Mouse (Mus musculus): ENCODE measurements around the gene Zfp362. TPM values are rescaled to one million over a fixed set of nuclear protein-coding genes. Genes with fewer than 3 reads are reported as not detected.

Zfp362 gene
- polyA plus RNA-seq, 1 experiment from 2014 or later, result 31.1 TPM

GRCm38 (mm10) chr4:128841259-128841658, 35.4 kb upstream of the Zfp362 start:
- Histone ChIP-seq H3K9ac (replicated peaks; ENCODE audit: low read length) (no peak overlapping the region), H3K4me3 (ENCODE audit: low read depth, low read length) (no peak overlapping the region), H3K27ac (replicated peaks; ENCODE audit: low read depth, low read length) (no peak overlapping the region), H3K4me2 (ENCODE audit: low read depth, low read length) (no peak overlapping the region), H3K9me3 (replicated peaks; ENCODE audit: control insufficient read depth, low read length) (no peaks in the 10 kb centered on the region), H3K4me1 (ENCODE audit: control insufficient read depth, insufficient read depth, low read length) (no peaks in the 10 kb centered on the region; the same call in 1 of the 2 replicates), H3K27me3 (ENCODE audit: control insufficient read depth, insufficient read depth, low read length) (no peaks in the 10 kb centered on the region), H3K36me3 (replicated peaks; ENCODE audit: control insufficient read depth, insufficient read depth, low read depth, low read length) (no peaks in the 10 kb centered on the region)
- DNase-seq (ENCODE audit: low spot score) (no peak), ATAC-seq (replicated peaks; ENCODE audit: insufficient number of reproducible peaks, low FRiP score, low TSS enrichment, low read depth) (no peak; the same call in 1 of the 2 replicates)
- 68% methylated on average over 8 of the region's 8 CpGs for WGBS

- Histone ChIP-seq H3K4me1 (ENCODE audit: control insufficient read depth, insufficient read depth, low read length) (no peaks in the 10 kb centered on the region; the same call in 1 of the 2 replicates), H3K27ac (replicated peaks; ENCODE audit: low read depth, low read length) (peak overlapping the region; percentile 29; the same call in 1 of the 2 replicates), H3K4me2 (ENCODE audit: low read depth, low read length) (no peak overlapping the region), H3K9ac (replicated peaks; ENCODE audit: low read length) (no peak overlapping the region), H3K9me3 (replicated peaks; ENCODE audit: control insufficient read depth, low read length) (no peaks in the 10 kb centered on the region), H3K27me3 (ENCODE audit: control insufficient read depth, insufficient read depth, low read length) (no peaks in the 10 kb centered on the region), H3K36me3 (replicated peaks; ENCODE audit: control insufficient read depth, insufficient read depth, low read depth, low read length) (no peaks in the 10 kb centered on the region), H3K4me3 (ENCODE audit: low read depth, low read length) (no peak overlapping the region)
- DNase-seq (ENCODE audit: low spot score) (peak; percentile 42), ATAC-seq (replicated peaks; ENCODE audit: insufficient number of reproducible peaks, low FRiP score, low TSS enrichment, low read depth) (0 out of 2 replicates have a peak, but pooled peaks have one; percentile 53)
- 15% methylated on average over 16 of the region's 16 CpGs for WGBS
Measured at GRCm38 (mm10) chr4:128839811-128840738, 34.2 kb upstream of the Zfp362 start.

GRCm38 (mm10) chr4:128838202-128838601, 32.4 kb upstream of the Zfp362 start:
- H3K27me3 ChIP-seq (ENCODE audit: control insufficient read depth, insufficient read depth, low read length), result no peaks in the 10 kb centered on the region
- H3K27ac ChIP-seq (replicated peaks; ENCODE audit: low read depth, low read length), result no peak overlapping the region
- H3K9ac ChIP-seq (replicated peaks; ENCODE audit: low read length), result no peak overlapping the region
- DNase-seq (ENCODE audit: low spot score) (no peak), ATAC-seq (replicated peaks; ENCODE audit: insufficient number of reproducible peaks, low FRiP score, low TSS enrichment, low read depth) (no peak)
- no peak overlapping the region for H3K4me3 ChIP-seq (ENCODE audit: low read depth, low read length)
- H3K4me2 ChIP-seq (ENCODE audit: low read depth, low read length), result no peak overlapping the region
- 53% methylated on average over 5 of the region's 5 CpGs for WGBS
- H3K4me1 ChIP-seq (ENCODE audit: control insufficient read depth, insufficient read depth, low read length), result no peaks in the 10 kb centered on the region; the same call in 1 of the 2 replicates
- H3K36me3 ChIP-seq (replicated peaks; ENCODE audit: control insufficient read depth, insufficient read depth, low read depth, low read length), result no peaks in the 10 kb centered on the region
- no peaks in the 10 kb centered on the region for H3K9me3 ChIP-seq (replicated peaks; ENCODE audit: control insufficient read depth, low read length)

GRCm38 (mm10) chr4:128824131-128824530, 18.3 kb upstream of the Zfp362 start:
- Histone ChIP-seq H3K36me3 (replicated peaks; ENCODE audit: control insufficient read depth, insufficient read depth, low read depth, low read length) (no peaks in the 10 kb centered on the region), H3K9ac (replicated peaks; ENCODE audit: low read length) (no peak overlapping the region), H3K4me3 (ENCODE audit: low read depth, low read length) (no peak overlapping the region), H3K27ac (replicated peaks; ENCODE audit: low read depth, low read length) (no peak overlapping the region), H3K4me2 (ENCODE audit: low read depth, low read length) (no peak overlapping the region), H3K27me3 (ENCODE audit: control insufficient read depth, insufficient read depth, low read length) (no peaks in the 10 kb centered on the region), H3K9me3 (replicated peaks; ENCODE audit: control insufficient read depth, low read length) (no peaks in the 10 kb centered on the region), H3K4me1 (ENCODE audit: control insufficient read depth, insufficient read depth, low read length) (no peaks in the 10 kb centered on the region)
- ATAC-seq (replicated peaks; ENCODE audit: insufficient number of reproducible peaks, low FRiP score, low TSS enrichment, low read depth) (no peak), DNase-seq (ENCODE audit: low spot score) (no peak)
- 63% methylated on average over 3 of the region's 3 CpGs for WGBS

GRCm38 (mm10) chr4:128820568-128820967, 14.7 kb upstream of the Zfp362 start:
- WGBS, result 61% methylated on average over 12 of the region's 12 CpGs
- no peaks in the 10 kb centered on the region for H3K36me3 ChIP-seq (replicated peaks; ENCODE audit: control insufficient read depth, insufficient read depth, low read depth, low read length)
- no peak for ATAC-seq (replicated peaks; ENCODE audit: insufficient number of reproducible peaks, low FRiP score, low TSS enrichment, low read depth)
- no peak overlapping the region for H3K4me3 ChIP-seq (ENCODE audit: low read depth, low read length)
- no peak overlapping the region for H3K9ac ChIP-seq (replicated peaks; ENCODE audit: low read length)
- H3K4me2 ChIP-seq (ENCODE audit: low read depth, low read length), result no peak overlapping the region
- no peaks in the 10 kb centered on the region for H3K4me1 ChIP-seq (ENCODE audit: control insufficient read depth, insufficient read depth, low read length)
- DNase-seq (ENCODE audit: low spot score), result no peak
- H3K9me3 ChIP-seq (replicated peaks; ENCODE audit: control insufficient read depth, low read length), result no peaks in the 10 kb centered on the region
- no peaks in the 10 kb centered on the region for H3K27me3 ChIP-seq (ENCODE audit: control insufficient read depth, insufficient read depth, low read length)
- no peak overlapping the region for H3K27ac ChIP-seq (replicated peaks; ENCODE audit: low read depth, low read length)

GRCm38 (mm10) chr4:128817011-128817410, 11.2 kb upstream of the Zfp362 start:
- 56% methylated on average over 7 of the region's 7 CpGs for WGBS

GRCm38 (mm10) chr4:128811382-128812056, 5.7 kb upstream of the Zfp362 start:
- Histone ChIP-seq H3K9me3 (replicated peaks; ENCODE audit: control insufficient read depth, low read length) (no peaks in the 10 kb centered on the region), H3K4me2 (ENCODE audit: low read depth, low read length) (peak overlapping the region; percentile 70), H3K4me3 (ENCODE audit: low read depth, low read length) (peak overlapping the region; percentile 51), H3K27me3 (ENCODE audit: control insufficient read depth, insufficient read depth, low read length) (no peaks in the 10 kb centered on the region), H3K4me1 (ENCODE audit: control insufficient read depth, insufficient read depth, low read length) (no peaks in the 10 kb centered on the region), H3K36me3 (replicated peaks; ENCODE audit: control insufficient read depth, insufficient read depth, low read depth, low read length) (no peaks in the 10 kb centered on the region), H3K9ac (replicated peaks; ENCODE audit: low read length) (peak overlapping the region; percentile 66), H3K27ac (replicated peaks; ENCODE audit: low read depth, low read length) (no peak overlapping the region)
- 17% methylated on average over 16 of the region's 16 CpGs for WGBS
- ATAC-seq (replicated peaks; ENCODE audit: insufficient number of reproducible peaks, low FRiP score, low TSS enrichment, low read depth), result peak; percentile 81
- DNase-seq (ENCODE audit: low spot score), result peak; percentile 92

More at GRCm38 (mm10) chr4:128817011-128817410, 11.2 kb upstream of the Zfp362 start:
- Histone ChIP-seq H3K9me3 (replicated peaks; ENCODE audit: control insufficient read depth, low read length) (no peaks in the 10 kb centered on the region), H3K27ac (replicated peaks; ENCODE audit: low read depth, low read length) (no peak overlapping the region), H3K4me2 (ENCODE audit: low read depth, low read length) (no peak overlapping the region), H3K9ac (replicated peaks; ENCODE audit: low read length) (no peak overlapping the region), H3K36me3 (replicated peaks; ENCODE audit: control insufficient read depth, insufficient read depth, low read depth, low read length) (no peaks in the 10 kb centered on the region), H3K27me3 (ENCODE audit: control insufficient read depth, insufficient read depth, low read length) (no peaks in the 10 kb centered on the region), H3K4me3 (ENCODE audit: low read depth, low read length) (no peak overlapping the region), H3K4me1 (ENCODE audit: control insufficient read depth, insufficient read depth, low read length) (no peaks in the 10 kb centered on the region)
- no peak for ATAC-seq (replicated peaks; ENCODE audit: insufficient number of reproducible peaks, low FRiP score, low TSS enrichment, low read depth)
- DNase-seq (ENCODE audit: low spot score), result no peak

GRCm38 (mm10) chr4:128806827-128807179, 958 bp upstream of the Zfp362 start:
- peak overlapping the region; percentile 98 for H3K27ac ChIP-seq (replicated peaks; ENCODE audit: low read depth, low read length)
- ATAC-seq (replicated peaks; ENCODE audit: insufficient number of reproducible peaks, low FRiP score, low TSS enrichment, low read depth), result peak; percentile 78
- 2% methylated on average over 15 of the region's 15 CpGs for WGBS
- no peaks in the 10 kb centered on the region for H3K27me3 ChIP-seq (ENCODE audit: control insufficient read depth, insufficient read depth, low read length)
- H3K4me1 ChIP-seq (ENCODE audit: control insufficient read depth, insufficient read depth, low read length), result peaks cover 12% of the 10 kb centered on the region
- DNase-seq (ENCODE audit: low spot score), result peak; percentile 80
- peak overlapping the region; percentile 95 for H3K4me2 ChIP-seq (ENCODE audit: low read depth, low read length)
- H3K4me3 ChIP-seq (ENCODE audit: low read depth, low read length), result peak overlapping the region; percentile 88
- H3K9ac ChIP-seq (replicated peaks; ENCODE audit: low read length), result peak overlapping the region; percentile 100
- H3K36me3 ChIP-seq (replicated peaks; ENCODE audit: control insufficient read depth, insufficient read depth, low read depth, low read length), result no peaks in the 10 kb centered on the region
- H3K9me3 ChIP-seq (replicated peaks; ENCODE audit: control insufficient read depth, low read length), result no peaks in the 10 kb centered on the region

Data from embryonic facial prominence, embryonic 11.5 days (tissue).